Mouse (Mus musculus) embryonic facial prominence, embryonic 15.5 days (tissue): ENCODE measurements around the gene Tctex1d1. TPM values are rescaled to one million over a fixed set of nuclear protein-coding genes. Genes with fewer than 3 reads are reported as not detected.
A peak's percentile ranks its signal among the peaks of the same experiment; 100 is the strongest.

Experiments used
- ATAC-seq: fragments of 200-750 bp; cut with Nextera tagmentation; 2 replicates; pipeline ENCODE4 v1.8.0; 2017; ENCODE audit warnings: low read depth, moderate TSS enrichment; ENCODE audit not compliant: insufficient number of reproducible peaks, low FRiP score, low TSS enrichment
- H3K27ac ChIP-seq: fragments of 300-500 bp; sonication (generic); replicated peaks from 2 replicates; pipeline ENCODE4 v1.5.1; 2015; ENCODE audit warnings: mild to moderate bottlenecking, inconsistent platforms
- H3K27me3 ChIP-seq: fragments of 300-500 bp; sonication (generic); 2 replicates; pipeline ENCODE4 v1.6.1; 2015; ENCODE audit warnings: inconsistent platforms
- H3K36me3 ChIP-seq: fragments of 300-500 bp; sonication (generic); 2 replicates; pipeline ENCODE4 v1.6.1; 2015; ENCODE audit warnings: mild to moderate bottlenecking, inconsistent platforms
- H3K4me1 ChIP-seq: fragments of 300-500 bp; sonication (generic); 2 replicates; pipeline ENCODE4 v1.6.1; 2015; ENCODE audit warnings: inconsistent platforms
- H3K4me2 ChIP-seq: fragments of 300-500 bp; sonication (generic); replicated peaks from 2 replicates; pipeline ENCODE4 v1.6.1; 2015; ENCODE audit warnings: mild to moderate bottlenecking, inconsistent platforms
- H3K4me3 ChIP-seq: fragments of 300-500 bp; sonication (generic); replicated peaks from 2 replicates; pipeline ENCODE4 v1.5.1; 2015; ENCODE audit warnings: mild to moderate bottlenecking, inconsistent platforms
- H3K9ac ChIP-seq: fragments of 300-500 bp; sonication (generic); 2 replicates; pipeline ENCODE4 v1.6.1; 2015; ENCODE audit warnings: inconsistent platforms
- H3K9me3 ChIP-seq: fragments of 300-500 bp; sonication (generic); replicated peaks from 2 replicates; pipeline ENCODE4 v1.6.1; 2016; ENCODE audit warnings: inconsistent platforms
- WGBS: fragments of 180-500 bp; shearing (Covaris S2); methylation state at CpG from one replicate; pipeline ENCODE4 v1.1.7; 2015; 5-methylcytosine and 5-hydroxymethylcytosine counted together
- polyA plus RNA-seq: library from polyadenylated mRNA; unstranded; fragments of >200 nt; fragmentation: Nextera tagmentation; extraction: Ambion mirVana; gene quantifications from 2 replicates; pipeline ENCODE4 v1.2.1, GENCODE M21; 2015

Tctex1d1 gene
- polyA plus RNA-seq, 1 experiment from 2014 or later, result 0.83 TPM

DNA sequence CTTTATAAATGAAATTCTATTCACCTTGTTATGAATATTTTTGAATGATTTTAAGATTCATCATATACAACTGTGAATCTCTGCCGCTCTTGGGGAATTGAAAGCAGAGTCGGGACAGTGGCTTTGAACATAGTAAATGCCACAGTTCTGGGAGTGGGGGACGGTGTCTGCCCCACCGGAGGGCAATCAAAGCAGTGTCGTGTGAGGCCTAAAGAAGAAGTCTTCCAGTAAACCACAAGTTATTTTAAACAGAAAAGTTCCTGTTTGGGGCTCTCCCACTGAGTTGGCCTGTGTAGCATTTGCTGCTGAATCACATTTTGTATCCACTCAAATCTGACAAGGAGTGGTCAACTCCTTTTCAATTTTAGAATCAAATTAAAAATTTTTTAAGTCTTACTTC, 7.2 kb upstream of the Tctex1d1 start:
- Histone ChIP-seq H3K9ac (no peak overlapping the region), H3K4me2 (no peak overlapping the region), H3K36me3 (no peaks in the 10 kb centered on the region), H3K4me1 (no peaks in the 10 kb centered on the region), H3K27ac (no peak overlapping the region), H3K27me3 (no peaks in the 10 kb centered on the region), H3K4me3 (no peak overlapping the region), H3K9me3 (no peaks in the 10 kb centered on the region)
- 52% methylated on average over 5 of the region's 5 CpGs for WGBS
- ATAC-seq, result no peak

GRCm38 (mm10) chr4:102972071-102972470, 6.3 kb upstream of the Tctex1d1 start:
- no peak overlapping the region for H3K4me3 ChIP-seq
- no peaks in the 10 kb centered on the region for H3K9me3 ChIP-seq
- ATAC-seq, result no peak
- WGBS, result 64% methylated on average over 3 of the region's 3 CpGs
- no peak overlapping the region for H3K27ac ChIP-seq
- H3K4me1 ChIP-seq, result no peaks in the 10 kb centered on the region
- no peaks in the 10 kb centered on the region for H3K27me3 ChIP-seq
- no peak overlapping the region for H3K9ac ChIP-seq
- H3K36me3 ChIP-seq, result no peaks in the 10 kb centered on the region
- H3K4me2 ChIP-seq, result no peak overlapping the region

- Histone ChIP-seq H3K4me2 (no peak overlapping the region), H3K27ac (no peak overlapping the region), H3K4me1 (peaks cover 14% of the 10 kb centered on the region), H3K36me3 (no peaks in the 10 kb centered on the region), H3K9ac (no peak overlapping the region), H3K9me3 (no peaks in the 10 kb centered on the region), H3K27me3 (no peaks in the 10 kb centered on the region; the same call in 1 of the 2 replicates), H3K4me3 (no peak overlapping the region)
- 55% methylated on average over 5 of the region's 5 CpGs for WGBS
- no peak for ATAC-seq
Observed at GRCm38 (mm10) chr4:102974172-102974571, 4.2 kb upstream of the Tctex1d1 start.

GRCm38 (mm10) chr4:102976290-102977275, 1.8 kb upstream of the Tctex1d1 start:
- Histone ChIP-seq H3K36me3 (no peaks in the 10 kb centered on the region), H3K9ac (no peak overlapping the region), H3K9me3 (no peaks in the 10 kb centered on the region), H3K4me1 (peaks cover 14% of the 10 kb centered on the region), H3K27me3 (no peaks in the 10 kb centered on the region; the same call in 1 of the 2 replicates), H3K27ac (no peak overlapping the region), H3K4me2 (no peak overlapping the region), H3K4me3 (no peak overlapping the region)
- 50% methylated on average over 12 of the region's 12 CpGs for WGBS
- no peak for ATAC-seq

DNA sequence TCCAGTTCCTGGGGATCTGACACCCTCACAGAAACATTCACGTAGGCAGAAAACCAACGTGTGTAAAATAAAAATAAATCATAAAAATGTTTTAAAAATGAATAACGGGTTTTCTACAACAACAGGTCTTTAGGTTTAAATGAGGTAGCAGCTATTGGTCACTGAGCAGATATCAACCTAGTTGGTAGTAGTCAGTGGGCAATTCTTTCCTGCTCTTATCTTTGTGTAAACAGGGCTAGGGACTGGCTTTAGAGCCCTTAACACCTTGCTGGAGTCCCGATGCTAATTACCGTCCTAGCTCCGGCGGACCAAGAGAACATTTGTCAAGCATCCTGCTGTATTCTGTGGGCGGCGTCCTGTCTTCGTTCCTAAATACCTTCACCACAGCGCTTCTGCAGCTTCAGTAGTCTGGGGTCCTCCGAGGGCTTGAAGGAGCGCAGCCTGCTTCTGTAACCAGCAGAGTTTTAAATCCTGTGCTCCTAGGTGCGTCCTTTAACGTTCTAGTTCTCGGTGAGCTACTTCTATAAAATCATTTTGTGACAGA, 556 bp upstream of the Tctex1d1 start:
- Histone ChIP-seq H3K9me3 (no peaks in the 10 kb centered on the region), H3K36me3 (no peaks in the 10 kb centered on the region), H3K9ac (no peak overlapping the region), H3K27ac (no peak overlapping the region), H3K4me3 (peak overlapping the region; percentile 28; the same call in 1 of the 2 replicates), H3K4me1 (peaks cover 14% of the 10 kb centered on the region), H3K4me2 (peak overlapping the region; percentile 58), H3K27me3 (no peaks in the 10 kb centered on the region; the same call in 1 of the 2 replicates)
- no peak for ATAC-seq
- WGBS, result 12% methylated on average over 16 of the region's 16 CpGs

DNA sequence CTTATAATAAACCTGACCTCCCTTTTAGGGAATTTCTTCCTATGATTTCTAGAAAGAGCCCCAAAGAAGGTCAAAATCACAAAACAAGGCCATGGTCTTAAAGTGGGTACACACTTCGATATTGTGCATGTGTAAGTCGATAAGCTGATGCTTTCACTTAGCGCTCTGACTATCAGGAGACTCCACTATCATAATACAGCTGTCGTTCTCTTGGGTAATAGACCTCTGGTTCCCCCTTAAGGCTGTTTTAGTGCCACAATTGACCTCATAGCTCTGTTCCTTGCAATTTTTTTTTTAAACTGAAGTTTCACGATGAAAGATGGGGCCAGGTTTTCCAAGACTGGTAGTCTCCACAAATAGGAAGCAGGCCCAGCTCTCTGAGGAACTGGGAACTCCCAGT, 979 bp downstream of the Tctex1d1 start:
- Histone ChIP-seq H3K9me3 (no peaks in the 10 kb centered on the region), H3K4me1 (peaks cover 14% of the 10 kb centered on the region), H3K27ac (no peak overlapping the region), H3K36me3 (no peaks in the 10 kb centered on the region), H3K4me3 (no peak overlapping the region), H3K9ac (no peak overlapping the region), H3K4me2 (peak overlapping the region; percentile 58), H3K27me3 (no peaks in the 10 kb centered on the region; the same call in 1 of the 2 replicates)
- no peak for ATAC-seq
- 58% methylated on average over 5 of the region's 5 CpGs for WGBS

GRCm38 (mm10) chr4:102981709-102982108, 3.3 kb downstream of the Tctex1d1 start:
- Histone ChIP-seq H3K4me3 (no peak overlapping the region), H3K4me1 (peaks cover 14% of the 10 kb centered on the region), H3K9me3 (no peaks in the 10 kb centered on the region), H3K9ac (no peak overlapping the region), H3K36me3 (no peaks in the 10 kb centered on the region), H3K27me3 (no peaks in the 10 kb centered on the region; the same call in 1 of the 2 replicates), H3K27ac (no peak overlapping the region), H3K4me2 (no peak overlapping the region)
- WGBS, result 63% methylated on average over 8 of the region's 8 CpGs
- no peak for ATAC-seq

GRCm38 (mm10) chr4:102986173-102986572, 7.8 kb downstream of the Tctex1d1 start:
- ATAC-seq, result no peak
- WGBS, result 70% methylated on average over 7 of the region's 7 CpGs
- Histone ChIP-seq H3K9ac (no peak overlapping the region), H3K4me2 (no peak overlapping the region), H3K4me3 (no peak overlapping the region), H3K36me3 (no peaks in the 10 kb centered on the region), H3K27ac (no peak overlapping the region), H3K4me1 (no peaks in the 10 kb centered on the region), H3K9me3 (no peaks in the 10 kb centered on the region), H3K27me3 (no peaks in the 10 kb centered on the region)

GRCm38 (mm10) chr4:102986917-102987316, 8.5 kb downstream of the Tctex1d1 start:
- no peaks in the 10 kb centered on the region for H3K4me1 ChIP-seq
- no peak overlapping the region for H3K9ac ChIP-seq
- H3K27me3 ChIP-seq, result no peaks in the 10 kb centered on the region
- no peak for ATAC-seq
- WGBS, result 0% methylated on average over 2 of the region's 2 CpGs
- no peak overlapping the region for H3K4me2 ChIP-seq
- H3K27ac ChIP-seq, result no peak overlapping the region
- no peak overlapping the region for H3K4me3 ChIP-seq
- no peaks in the 10 kb centered on the region for H3K36me3 ChIP-seq
- no peaks in the 10 kb centered on the region for H3K9me3 ChIP-seq

GRCm38 (mm10) chr4:102987325-102987724, 8.9 kb downstream of the Tctex1d1 start:
- 56% methylated on average over 4 of the region's 4 CpGs for WGBS
- no peak overlapping the region for H3K4me3 ChIP-seq
- no peaks in the 10 kb centered on the region for H3K27me3 ChIP-seq
- no peaks in the 10 kb centered on the region for H3K9me3 ChIP-seq
- no peak overlapping the region for H3K4me2 ChIP-seq
- H3K4me1 ChIP-seq, result no peaks in the 10 kb centered on the region
- no peak overlapping the region for H3K27ac ChIP-seq
- H3K9ac ChIP-seq, result no peak overlapping the region
- ATAC-seq, result no peak
- no peaks in the 10 kb centered on the region for H3K36me3 ChIP-seq

DNA sequence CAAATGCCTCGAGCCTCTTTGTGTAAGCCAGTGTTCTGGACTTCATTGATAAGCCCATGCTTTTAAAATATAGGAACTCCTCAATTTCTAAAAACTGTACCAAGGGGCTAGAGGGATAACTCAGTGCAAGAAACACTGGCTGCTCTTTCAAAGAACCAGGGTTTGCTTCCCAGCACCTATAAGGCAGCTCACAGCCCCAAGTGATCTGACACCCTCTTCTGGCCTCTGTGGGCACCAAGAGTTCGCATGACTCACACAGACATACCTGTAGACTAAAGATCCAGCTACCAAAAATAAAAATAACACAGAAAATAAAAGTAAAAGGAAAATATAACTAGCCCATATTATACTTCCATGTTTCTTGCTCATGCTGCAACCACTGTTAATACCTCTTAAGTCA, 9.3 kb downstream of the Tctex1d1 start:
- Histone ChIP-seq H3K27me3 (no peaks in the 10 kb centered on the region), H3K9ac (no peak overlapping the region), H3K4me3 (no peak overlapping the region), H3K9me3 (no peaks in the 10 kb centered on the region), H3K36me3 (no peaks in the 10 kb centered on the region), H3K4me2 (no peak overlapping the region), H3K4me1 (no peaks in the 10 kb centered on the region), H3K27ac (no peak overlapping the region)
- WGBS, result 53% methylated on average over 2 of the region's 2 CpGs
- no peak for ATAC-seq
